Mouse (Mus musculus) midbrain, embryonic 12.5 days (tissue): ENCODE data around the gene Pard3b. TPM values are rescaled to one million over a fixed set of nuclear protein-coding genes. Genes with fewer than 3 reads are reported as not detected.
A peak's percentile ranks its signal among the peaks of the same experiment; 100 is the strongest.

Experiments used
- ATAC-seq: fragments of 200-750 bp; cut with Nextera tagmentation; 2 replicates; pipeline ENCODE4 v1.8.0; 2017; ENCODE audit warnings: low read depth, moderate TSS enrichment, moderate library complexity; ENCODE audit not compliant: low FRiP score
- H3K27ac ChIP-seq: fragments of 300-500 bp; sonication (generic); replicated peaks from 2 replicates; pipeline ENCODE4 v1.5.1; 2016; ENCODE audit warnings: mild to moderate bottlenecking
- H3K27me3 ChIP-seq: fragments of 300-500 bp; sonication (generic); 2 replicates; pipeline ENCODE4 v1.6.1; 2016; ENCODE audit warnings: mild to moderate bottlenecking
- H3K36me3 ChIP-seq: fragments of 300-500 bp; sonication (generic); 2 replicates; pipeline ENCODE4 v1.6.1; 2016
- H3K4me1 ChIP-seq: fragments of 300-500 bp; sonication (generic); 2 replicates; pipeline ENCODE4 v1.6.1; 2016
- H3K4me2 ChIP-seq: fragments of 300-500 bp; sonication (generic); replicated peaks from 2 replicates; pipeline ENCODE4 v1.6.1; 2016; ENCODE audit warnings: mild to moderate bottlenecking, moderate library complexity
- H3K4me3 ChIP-seq: fragments of 300-500 bp; sonication (generic); 2 replicates; pipeline ENCODE4 v1.5.1; 2016; ENCODE audit warnings: mild to moderate bottlenecking
- H3K9ac ChIP-seq: fragments of 300-500 bp; sonication (generic); replicated peaks from 2 replicates; pipeline ENCODE4 v1.6.1; 2016; ENCODE audit warnings: mild to moderate bottlenecking, moderate library complexity
- H3K9me3 ChIP-seq: fragments of 300-500 bp; sonication (generic); 2 replicates; pipeline ENCODE4 v1.6.1; 2016; ENCODE audit warnings: mild to moderate bottlenecking
- WGBS: fragments of 180-500 bp; shearing (Covaris S2); methylation state at CpG from one replicate; pipeline ENCODE4 v1.1.7; 2016; 5-methylcytosine and 5-hydroxymethylcytosine counted together
- polyA plus RNA-seq: library from polyadenylated mRNA; unstranded; fragments of >200 nt; fragmentation: Nextera tagmentation; extraction: Ambion mirVana; gene quantifications from 2 replicates; pipeline ENCODE4 v1.2.1, GENCODE M21; 2016

The Pard3b gene
- polyA plus RNA-seq, 1 experiment from 2014 or later: 18.5 TPM

DNA sequence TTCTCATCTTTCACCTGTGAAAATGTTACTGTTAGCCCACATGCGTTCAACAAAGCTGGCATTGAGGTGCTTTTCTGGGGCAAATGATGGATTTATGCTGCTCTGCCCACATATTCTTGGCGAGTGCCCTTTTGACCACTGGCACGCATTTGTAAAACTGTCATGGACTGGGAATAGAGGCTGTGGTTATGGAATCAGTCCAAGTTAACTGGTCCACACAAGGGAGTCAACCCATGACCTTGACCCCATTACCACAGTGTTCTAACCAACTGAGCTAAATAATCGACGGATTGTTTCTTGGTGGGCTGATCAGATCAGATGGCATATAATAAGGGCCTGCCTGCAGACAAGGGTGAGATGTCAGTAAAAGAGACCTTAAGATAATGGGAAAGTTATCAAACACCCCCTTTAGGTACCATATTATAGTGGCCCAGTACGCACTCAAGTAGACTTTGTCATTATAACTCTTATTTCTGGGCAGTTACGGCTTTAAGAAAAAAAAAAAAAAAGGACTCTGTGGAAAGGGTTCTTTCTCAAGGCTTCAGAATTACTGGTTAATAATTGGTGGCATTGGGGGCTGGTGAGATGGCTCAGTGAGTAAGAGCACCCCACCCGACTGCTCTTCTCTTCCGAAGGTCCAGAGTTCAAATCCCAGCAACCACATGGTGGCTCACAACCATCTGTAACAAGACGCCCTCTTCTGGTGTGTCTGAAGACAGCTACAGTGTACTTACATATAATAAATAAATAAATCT, 784.4 kb downstream of the Pard3b start:
- ATAC-seq: no peak
- Histone ChIP-seq H3K4me1 (no peaks in the 10 kb centered on the region), H3K27me3 (no peaks in the 10 kb centered on the region), H3K4me3 (no peak overlapping the region), H3K9me3 (no peaks in the 10 kb centered on the region), H3K36me3 (no peaks in the 10 kb centered on the region), H3K4me2 (no peak overlapping the region), H3K27ac (no peak overlapping the region), H3K9ac (no peak overlapping the region)
- 89% methylated on average over 10 of the region's 10 CpGs for WGBS

DNA sequence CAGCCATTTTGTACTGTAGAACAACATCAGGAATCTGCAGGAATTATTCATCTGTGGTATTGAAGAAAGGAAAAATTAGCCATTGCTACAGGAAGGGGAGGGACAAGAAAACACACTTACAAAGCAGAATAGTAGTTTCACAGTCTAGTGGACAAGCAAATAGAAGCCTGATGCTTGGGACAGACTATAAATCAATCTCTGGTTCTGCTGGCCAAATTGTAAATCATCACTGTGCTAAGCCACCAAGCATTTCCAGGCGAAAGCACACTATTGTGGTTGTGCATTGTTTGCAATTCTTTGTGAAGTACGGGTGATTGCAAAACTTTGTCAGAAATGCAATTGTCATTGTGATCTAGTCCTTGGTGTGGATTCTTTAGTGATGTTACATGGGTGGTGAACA, 786.7 kb downstream of the Pard3b start:
- no peak overlapping the region for H3K27ac ChIP-seq
- WGBS: 74% methylated on average over 2 of the region's 2 CpGs
- no peaks in the 10 kb centered on the region for H3K36me3 ChIP-seq
- H3K4me2 ChIP-seq: no peak overlapping the region
- peaks cover 12% of the 10 kb centered on the region for H3K4me1 ChIP-seq
- H3K9me3 ChIP-seq: no peaks in the 10 kb centered on the region
- H3K27me3 ChIP-seq: no peaks in the 10 kb centered on the region
- ATAC-seq: no peak
- H3K9ac ChIP-seq: no peak overlapping the region
- no peak overlapping the region for H3K4me3 ChIP-seq

DNA sequence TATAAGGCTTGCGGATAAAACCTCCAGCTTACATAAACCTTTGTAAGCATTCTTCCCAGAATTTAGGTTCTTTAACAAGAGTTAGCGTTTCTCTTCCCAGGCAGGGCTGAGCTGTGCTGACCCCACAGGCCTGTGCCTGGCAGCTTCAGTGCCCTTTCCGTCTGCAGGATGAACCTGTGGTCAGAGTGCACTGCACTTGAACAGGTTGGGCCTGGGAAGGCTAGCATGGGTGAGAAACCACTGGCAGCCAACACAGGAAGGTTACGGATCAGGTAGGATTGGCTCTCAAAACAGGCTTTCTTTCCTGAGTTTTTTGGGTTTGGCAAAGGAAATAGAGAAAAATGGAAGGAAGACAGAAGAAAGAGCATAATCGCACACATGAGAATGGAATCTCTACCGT, 790.1 kb downstream of the Pard3b start:
- Histone ChIP-seq H3K9me3 (no peaks in the 10 kb centered on the region), H3K27me3 (no peaks in the 10 kb centered on the region), H3K27ac (no peak overlapping the region; the same call in 1 of the 2 replicates), H3K4me2 (no peak overlapping the region), H3K4me3 (no peak overlapping the region), H3K4me1 (peaks cover 12% of the 10 kb centered on the region), H3K9ac (no peak overlapping the region), H3K36me3 (no peaks in the 10 kb centered on the region)
- no peak for ATAC-seq
- 61% methylated on average over 6 of the region's 6 CpGs for WGBS

DNA sequence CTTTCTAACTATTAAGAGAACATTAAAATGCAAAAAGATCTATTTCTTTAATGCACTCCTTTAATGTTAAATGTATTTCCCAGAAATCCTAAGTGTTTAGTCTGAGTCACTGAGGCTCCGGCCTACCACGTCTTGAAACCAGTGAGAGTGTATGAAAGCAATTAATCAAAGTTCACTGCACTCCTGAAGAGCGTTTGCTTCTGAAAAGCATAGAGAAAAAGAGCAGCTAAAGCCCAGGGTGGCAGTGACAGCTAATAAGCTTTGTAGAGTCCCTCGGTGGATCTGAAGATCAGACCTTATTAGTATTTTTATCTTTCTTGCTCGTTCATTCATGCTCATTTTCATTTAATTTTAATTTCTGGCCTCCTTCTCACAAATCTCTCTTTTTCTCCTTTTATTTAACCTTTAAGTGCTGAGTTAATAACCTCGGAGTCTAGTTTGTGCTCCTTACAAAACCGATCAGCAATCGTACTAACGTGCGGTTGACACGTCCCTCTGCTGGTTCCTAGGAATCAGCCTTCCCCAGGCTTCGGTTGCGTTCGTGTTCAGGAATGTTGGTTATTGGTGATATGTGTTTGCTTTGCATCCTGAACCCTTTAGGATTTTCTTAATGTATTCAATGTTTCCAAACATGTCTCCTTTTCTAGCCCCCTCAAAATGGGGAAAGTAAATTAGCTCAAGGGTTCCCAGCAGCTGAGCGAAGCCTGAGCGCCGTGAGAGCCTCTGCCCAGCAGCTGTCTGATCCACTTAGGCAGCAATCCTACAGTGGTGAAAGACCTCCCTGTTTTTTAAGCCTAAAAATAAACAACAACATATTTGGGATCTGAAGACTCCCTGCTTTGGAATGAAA, 790.9 kb downstream of the Pard3b start:
- H3K27ac ChIP-seq: no peak overlapping the region

GRCm38 (mm10) chr1:62431054-62431453, 792.4 kb downstream of the Pard3b start:
- no peak overlapping the region for H3K9ac ChIP-seq
- ATAC-seq: no peak
- 66% methylated on average over 6 of the region's 6 CpGs for WGBS
- peaks cover 12% of the 10 kb centered on the region for H3K4me1 ChIP-seq
- H3K27ac ChIP-seq: no peak overlapping the region
- H3K4me2 ChIP-seq: no peak overlapping the region
- H3K36me3 ChIP-seq: no peaks in the 10 kb centered on the region
- no peaks in the 10 kb centered on the region for H3K27me3 ChIP-seq
- no peak overlapping the region for H3K4me3 ChIP-seq
- no peaks in the 10 kb centered on the region for H3K9me3 ChIP-seq

More for the DNA sequence above, 790.9 kb downstream of the Pard3b start:
- no peak overlapping the region for H3K9ac ChIP-seq
- ATAC-seq: no peak
- WGBS: 45% methylated on average over 17 of the region's 17 CpGs
- peaks cover 12% of the 10 kb centered on the region for H3K4me1 ChIP-seq
- H3K27me3 ChIP-seq: no peaks in the 10 kb centered on the region
- H3K4me3 ChIP-seq: no peak overlapping the region
- peak overlapping the region; percentile 17; the same call in 1 of the 2 replicates for H3K4me2 ChIP-seq
- H3K9me3 ChIP-seq: no peaks in the 10 kb centered on the region
- H3K36me3 ChIP-seq: no peaks in the 10 kb centered on the region

GRCm38 (mm10) chr1:62433891-62434290, 795.3 kb downstream of the Pard3b start:
- no peaks in the 10 kb centered on the region for H3K9me3 ChIP-seq
- H3K27ac ChIP-seq: no peak overlapping the region
- 84% methylated on average over 5 of the region's 5 CpGs for WGBS
- no peaks in the 10 kb centered on the region for H3K36me3 ChIP-seq
- H3K4me2 ChIP-seq: no peak overlapping the region
- ATAC-seq: no peak
- no peak overlapping the region for H3K4me3 ChIP-seq
- peaks cover 7% of the 10 kb centered on the region for H3K4me1 ChIP-seq
- no peaks in the 10 kb centered on the region for H3K27me3 ChIP-seq
- H3K9ac ChIP-seq: no peak overlapping the region

GRCm38 (mm10) chr1:62435844-62436243, 797.2 kb downstream of the Pard3b start:
- H3K4me3 ChIP-seq: no peak overlapping the region
- H3K27ac ChIP-seq: no peak overlapping the region
- H3K36me3 ChIP-seq: no peaks in the 10 kb centered on the region
- no peak overlapping the region for H3K4me2 ChIP-seq
- H3K9me3 ChIP-seq: no peaks in the 10 kb centered on the region
- no peaks in the 10 kb centered on the region; the same call in 1 of the 2 replicates for H3K4me1 ChIP-seq
- no peak overlapping the region for H3K9ac ChIP-seq
- ATAC-seq: no peak
- no peaks in the 10 kb centered on the region for H3K27me3 ChIP-seq
- 55% methylated on average over 9 of the region's 9 CpGs for WGBS

- Histone ChIP-seq H3K27me3 (no peaks in the 10 kb centered on the region), H3K36me3 (no peaks in the 10 kb centered on the region), H3K4me1 (no peaks in the 10 kb centered on the region; the same call in 1 of the 2 replicates), H3K9ac (no peak overlapping the region), H3K9me3 (no peaks in the 10 kb centered on the region), H3K4me3 (no peak overlapping the region), H3K27ac (no peak overlapping the region), H3K4me2 (no peak overlapping the region)
- WGBS: 90% methylated on average over 3 of the region's 3 CpGs
- no peak for ATAC-seq
These were observed 797.7 kb downstream of the Pard3b start for GRCm38 (mm10) chr1:62436304-62436703.

- whole genome bisulfite sequencing: 75% methylated on average over 3 of the region's 3 CpGs
- Histone ChIP-seq H3K9ac (no peak overlapping the region), H3K4me2 (no peak overlapping the region), H3K36me3 (no peaks in the 10 kb centered on the region), H3K27ac (no peak overlapping the region), H3K4me1 (no peaks in the 10 kb centered on the region; the same call in 1 of the 2 replicates), H3K4me3 (no peak overlapping the region), H3K9me3 (no peaks in the 10 kb centered on the region), H3K27me3 (no peaks in the 10 kb centered on the region)
- no peak for ATAC-seq
These were observed 798.9 kb downstream of the Pard3b start for GRCm38 (mm10) chr1:62437493-62437892.

GRCm38 (mm10) chr1:62444406-62444805, 805.8 kb downstream of the Pard3b start:
- no peaks in the 10 kb centered on the region for H3K27me3 ChIP-seq
- no peak overlapping the region for H3K27ac ChIP-seq
- no peak overlapping the region for H3K4me2 ChIP-seq
- no peak overlapping the region for H3K9ac ChIP-seq
- WGBS: 96% methylated on average over 3 of the region's 3 CpGs
- no peak for ATAC-seq
- H3K36me3 ChIP-seq: no peaks in the 10 kb centered on the region
- H3K4me1 ChIP-seq: no peaks in the 10 kb centered on the region
- H3K4me3 ChIP-seq: no peak overlapping the region
- H3K9me3 ChIP-seq: no peaks in the 10 kb centered on the region

- Histone ChIP-seq H3K36me3 (no peaks in the 10 kb centered on the region), H3K4me3 (no peak overlapping the region), H3K9ac (no peak overlapping the region), H3K27me3 (no peaks in the 10 kb centered on the region), H3K4me1 (no peaks in the 10 kb centered on the region), H3K4me2 (no peak overlapping the region), H3K9me3 (no peaks in the 10 kb centered on the region), H3K27ac (no peak overlapping the region)
- 74% methylated on average over 1 of the region's 1 CpGs for WGBS
- no peak for ATAC-seq
These were observed 808.2 kb downstream of the Pard3b start for GRCm38 (mm10) chr1:62446818-62447217.

DNA sequence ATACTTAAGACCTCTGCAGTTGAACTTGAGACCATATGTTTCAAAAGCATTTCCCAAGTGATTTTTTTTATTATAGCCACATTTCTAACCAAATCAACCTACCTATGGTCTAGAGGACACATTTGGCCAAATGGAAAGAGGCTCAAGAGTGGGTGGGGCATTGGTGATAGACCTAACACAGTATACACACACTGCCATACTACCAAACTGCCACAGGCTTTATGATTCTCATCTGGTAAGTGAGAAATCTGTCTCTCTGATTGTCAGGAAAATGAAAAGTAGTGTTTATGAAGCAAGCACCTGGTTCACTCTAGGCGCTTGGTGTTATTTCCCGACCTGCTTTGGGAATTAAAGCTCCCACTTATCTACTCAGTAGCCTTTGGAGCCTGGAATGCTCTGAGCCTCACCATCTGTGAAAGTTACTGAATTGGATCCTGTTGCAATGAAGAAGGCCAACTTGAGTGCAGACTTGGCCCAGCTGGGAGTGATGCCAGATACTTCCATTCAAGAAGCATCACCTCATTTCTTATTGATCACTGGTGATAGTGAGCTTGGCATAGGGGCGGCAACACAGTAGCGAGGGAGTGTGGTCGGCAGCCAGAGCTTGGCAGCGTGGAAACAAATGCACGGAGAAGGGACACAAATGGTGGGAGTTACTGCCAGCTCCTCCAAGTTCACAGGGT, 810.7 kb downstream of the Pard3b start:
- no peak for ATAC-seq
- no peaks in the 10 kb centered on the region for H3K4me1 ChIP-seq
- H3K27me3 ChIP-seq: no peaks in the 10 kb centered on the region
- no peak overlapping the region for H3K9ac ChIP-seq
- no peak overlapping the region for H3K27ac ChIP-seq
- no peaks in the 10 kb centered on the region for H3K36me3 ChIP-seq
- no peak overlapping the region for H3K4me2 ChIP-seq
- H3K4me3 ChIP-seq: no peak overlapping the region
- 95% methylated on average over 7 of the region's 7 CpGs for WGBS
- H3K9me3 ChIP-seq: no peaks in the 10 kb centered on the region
